Mouse (Mus musculus): Measurements from ENCODE around the gene Elf2. TPM values are rescaled to one million over a fixed set of nuclear protein-coding genes. Genes with fewer than 3 reads are reported as not detected.
A peak's percentile ranks its signal among the peaks of the same experiment; 100 is the strongest.
"Not testable (repeated sequence)": the region's sequence is repeated elsewhere in the genome, so short reads cannot be mapped to it uniquely, and the experiment has no call there.

Elf2 gene
- polyA plus RNA-seq, 1 experiment, result 87.8 TPM

GRCm38 (mm10) chr3:51350806-51351205, 10.3 kb upstream of the Elf2 start:
- Histone ChIP-seq H3K36me3 (ENCODE audit: control insufficient read depth, insufficient read depth, low read length) (no peaks in the 10 kb centered on the region), H3K27ac (ENCODE audit: control insufficient read depth, insufficient read depth, low read depth, low read length) (no peak overlapping the region), H3K4me3 (ENCODE audit: control insufficient read depth, low read depth, low read length) (no peak overlapping the region), H3K27me3 (ENCODE audit: control insufficient read depth, insufficient read depth, low read length) (no peaks in the 10 kb centered on the region), H3K4me1 (ENCODE audit: control insufficient read depth, insufficient read depth, low read length) (no peaks in the 10 kb centered on the region)
- TF ChIP-seq POLR2A (IDR thresholded peaks at IDR 0.05; ENCODE audit: control insufficient read depth, low read depth, low read length) (no peak), CTCF (IDR thresholded peaks at IDR 0.05; ENCODE audit: control insufficient read depth, insufficient read depth, insufficient replicate concordance, low read depth, low read length) (no peak)

GRCm38 (mm10) chr3:51348646-51349238, 8.3 kb upstream of the Elf2 start:
- no peaks in the 10 kb centered on the region for H3K4me1 ChIP-seq (ENCODE audit: control insufficient read depth, insufficient read depth, low read length)
- H3K27me3 ChIP-seq (ENCODE audit: control insufficient read depth, insufficient read depth, low read length), result no peaks in the 10 kb centered on the region
- no peaks in the 10 kb centered on the region for H3K36me3 ChIP-seq (ENCODE audit: control insufficient read depth, insufficient read depth, low read length)
- H3K4me3 ChIP-seq (ENCODE audit: control insufficient read depth, low read depth, low read length), result no peak overlapping the region
- H3K27ac ChIP-seq (ENCODE audit: control insufficient read depth, insufficient read depth, low read depth, low read length), result peak overlapping the region; percentile 74
- no peak for TF ChIP-seq POLR2A (IDR thresholded peaks at IDR 0.05; ENCODE audit: control insufficient read depth, low read depth, low read length)
- no peak for TF ChIP-seq CTCF (IDR thresholded peaks at IDR 0.05; ENCODE audit: control insufficient read depth, insufficient read depth, insufficient replicate concordance, low read depth, low read length)

- not testable (repeated sequence) for H3K27me3 ChIP-seq (ENCODE audit: control insufficient read depth, insufficient read depth, low read length); H3K4me3 ChIP-seq (ENCODE audit: control insufficient read depth, low read depth, low read length); H3K27ac ChIP-seq (ENCODE audit: control insufficient read depth, insufficient read depth, low read depth, low read length); H3K36me3 ChIP-seq (ENCODE audit: control insufficient read depth, insufficient read depth, low read length); H3K4me1 ChIP-seq (ENCODE audit: control insufficient read depth, insufficient read depth, low read length)
Measured at GRCm38 (mm10) chr3:51345017-51345416, 4.6 kb upstream of the Elf2 start.

- not testable (repeated sequence) for H3K4me3 ChIP-seq (ENCODE audit: control insufficient read depth, low read depth, low read length); H3K4me1 ChIP-seq (ENCODE audit: control insufficient read depth, insufficient read depth, low read length); H3K27ac ChIP-seq (ENCODE audit: control insufficient read depth, insufficient read depth, low read depth, low read length); H3K27me3 ChIP-seq (ENCODE audit: control insufficient read depth, insufficient read depth, low read length); H3K36me3 ChIP-seq (ENCODE audit: control insufficient read depth, insufficient read depth, low read length)
Measured at GRCm38 (mm10) chr3:51344182-51344581, 3.7 kb upstream of the Elf2 start.

- Histone ChIP-seq H3K27ac (ENCODE audit: control insufficient read depth, insufficient read depth, low read depth, low read length) (no peak overlapping the region), H3K4me3 (ENCODE audit: control insufficient read depth, low read depth, low read length) (no peak overlapping the region), H3K36me3 (ENCODE audit: control insufficient read depth, insufficient read depth, low read length) (no peaks in the 10 kb centered on the region), H3K27me3 (ENCODE audit: control insufficient read depth, insufficient read depth, low read length) (no peaks in the 10 kb centered on the region), H3K4me1 (ENCODE audit: control insufficient read depth, insufficient read depth, low read length) (peaks cover 11% of the 10 kb centered on the region)
- TF ChIP-seq POLR2A (IDR thresholded peaks at IDR 0.05; ENCODE audit: control insufficient read depth, low read depth, low read length) (no peak), CTCF (IDR thresholded peaks at IDR 0.05; ENCODE audit: control insufficient read depth, insufficient read depth, insufficient replicate concordance, low read depth, low read length) (no peak)
Measured at GRCm38 (mm10) chr3:51343260-51343659, 2.8 kb upstream of the Elf2 start.

- peaks cover 11% of the 10 kb centered on the region for H3K4me1 ChIP-seq (ENCODE audit: control insufficient read depth, insufficient read depth, low read length)
- no peak for TF ChIP-seq CTCF (IDR thresholded peaks at IDR 0.05; ENCODE audit: control insufficient read depth, insufficient read depth, insufficient replicate concordance, low read depth, low read length)
- no peak for TF ChIP-seq POLR2A (IDR thresholded peaks at IDR 0.05; ENCODE audit: control insufficient read depth, low read depth, low read length)
- no peaks in the 10 kb centered on the region for H3K36me3 ChIP-seq (ENCODE audit: control insufficient read depth, insufficient read depth, low read length)
- peak overlapping the region; percentile 83 for H3K4me3 ChIP-seq (ENCODE audit: control insufficient read depth, low read depth, low read length)
- H3K27ac ChIP-seq (ENCODE audit: control insufficient read depth, insufficient read depth, low read depth, low read length), result peak overlapping the region; percentile 96
- no peaks in the 10 kb centered on the region for H3K27me3 ChIP-seq (ENCODE audit: control insufficient read depth, insufficient read depth, low read length)
Measured at GRCm38 (mm10) chr3:51342152-51342551, 1.7 kb upstream of the Elf2 start.

- peak overlapping the region; percentile 83 for H3K4me3 ChIP-seq (ENCODE audit: control insufficient read depth, low read depth, low read length)
- peaks cover 11% of the 10 kb centered on the region for H3K4me1 ChIP-seq (ENCODE audit: control insufficient read depth, insufficient read depth, low read length)
- no peaks in the 10 kb centered on the region for H3K27me3 ChIP-seq (ENCODE audit: control insufficient read depth, insufficient read depth, low read length)
- no peaks in the 10 kb centered on the region for H3K36me3 ChIP-seq (ENCODE audit: control insufficient read depth, insufficient read depth, low read length)
- H3K27ac ChIP-seq (ENCODE audit: control insufficient read depth, insufficient read depth, low read depth, low read length), result peak overlapping the region; percentile 96
- peak; percentile 42; the same call in 1 of the 2 replicates for TF ChIP-seq POLR2A (IDR thresholded peaks at IDR 0.05; ENCODE audit: control insufficient read depth, low read depth, low read length)
- TF ChIP-seq CTCF (IDR thresholded peaks at IDR 0.05; ENCODE audit: control insufficient read depth, insufficient read depth, insufficient replicate concordance, low read depth, low read length), result no peak
Measured at GRCm38 (mm10) chr3:51341268-51342081, 1.0 kb upstream of the Elf2 start.

Data from testis, adult 2 months (tissue).